Mouse (Mus musculus) Patski (cell line): ENCODE data around the gene Otop3. TPM values are rescaled to one million over a fixed set of nuclear protein-coding genes. Genes with fewer than 3 reads are reported as not detected.

Source experiments
- ATAC-seq: fragments of 100-300 bp; one replicate; pipeline ENCODE4 v1.8.0; 2021
- CTCF ChIA-PET: fragments of 350-600 bp; sonication (Branson Sonifier 250); formaldehyde crosslinking; loops from one replicate; lab custom pipeline; 2022; ENCODE audit warnings: inconsistent platforms; lab: Charles Lee
- POLR2A ChIA-PET: fragments of 350-600 bp; sonication (Branson Sonifier 250); formaldehyde crosslinking; loops from one replicate; lab custom pipeline; 2022; ENCODE audit warnings: antibody characterized with exemption, inconsistent platforms; lab: Charles Lee
- DNase-seq: peaks from one replicate; pipeline ENCODE4 v3.0.0-alpha.2; 2011; ENCODE audit warnings: low read depth, low spot score
- H3K27me3 ChIP-seq: fragments of 371-371 bp; one replicate; pipeline ENCODE4 v1.5.1; 2021
- CTCF ChIP-seq: fragments of 100-300 bp; IDR thresholded peaks from one replicate; pipeline ENCODE4 v1.5.1; 2021
- in situ Hi-C: fragments of 300-500 bp; cut with MboI; formaldehyde crosslinking; loops from 3 replicates; pipeline ENCODE4 v1.11.1; 2018; ENCODE audit warnings: low pct_unique_long_range_greater_than_20kb, mixed read lengths
- polyA plus RNA-seq: library from polyadenylated mRNA; unstranded; gene quantifications from one replicate; pipeline ENCODE4 v1.2.3, GENCODE M21; 2021

Otop3 gene
- polyA plus RNA-seq, 1 experiment from 2014 or later, result not detected

- ChIA-PET CTCF (interaction anchor here (1.1 to 1.3 kb wide), 2 partner anchors 8 to 29 kb away, joined by 3 to 4 read pairs; partner anchors contain the start of gene Hid1), POLR2A (interaction anchor here (1.6 kb wide), 1 partner anchor 53 kb away, joined by 4 read pairs; no protein-coding TSS in a partner anchor)
- in situ Hi-C loops, result loop anchor here (5.0 kb wide), 4 partner anchors 37 to 162 kb away; partner anchors contain the start of gene Ush1g
- ATAC-seq (no peak), DNase-seq (no peak)
- TF ChIP-seq CTCF, result no peak
- H3K27me3 ChIP-seq, result no peaks in the 10 kb centered on the region
Measured at GRCm38 (mm10) chr11:115359726-115360125, 25.2 kb downstream of the Otop3 start.

GRCm38 (mm10) chr11:115364136-115364535 is 29.6 kb downstream of the Otop3 start:
- ATAC-seq (no peak), DNase-seq (no peak)
- ChIA-PET POLR2A (interaction anchor here (3.0 kb wide), 1 partner anchor 49 kb away, joined by 9 read pairs; no protein-coding TSS in a partner anchor), CTCF (interaction anchor here (2.2 kb wide), 1 partner anchor 10 kb away, joined by 5 read pairs; no protein-coding TSS in a partner anchor)
- in situ Hi-C loops, result loop anchor here (5.0 kb wide), 2 partner anchors 48 to 108 kb away; no protein-coding TSS in a partner anchor
- H3K27me3 ChIP-seq, result no peaks in the 10 kb centered on the region
- no peak for TF ChIP-seq CTCF

DNA sequence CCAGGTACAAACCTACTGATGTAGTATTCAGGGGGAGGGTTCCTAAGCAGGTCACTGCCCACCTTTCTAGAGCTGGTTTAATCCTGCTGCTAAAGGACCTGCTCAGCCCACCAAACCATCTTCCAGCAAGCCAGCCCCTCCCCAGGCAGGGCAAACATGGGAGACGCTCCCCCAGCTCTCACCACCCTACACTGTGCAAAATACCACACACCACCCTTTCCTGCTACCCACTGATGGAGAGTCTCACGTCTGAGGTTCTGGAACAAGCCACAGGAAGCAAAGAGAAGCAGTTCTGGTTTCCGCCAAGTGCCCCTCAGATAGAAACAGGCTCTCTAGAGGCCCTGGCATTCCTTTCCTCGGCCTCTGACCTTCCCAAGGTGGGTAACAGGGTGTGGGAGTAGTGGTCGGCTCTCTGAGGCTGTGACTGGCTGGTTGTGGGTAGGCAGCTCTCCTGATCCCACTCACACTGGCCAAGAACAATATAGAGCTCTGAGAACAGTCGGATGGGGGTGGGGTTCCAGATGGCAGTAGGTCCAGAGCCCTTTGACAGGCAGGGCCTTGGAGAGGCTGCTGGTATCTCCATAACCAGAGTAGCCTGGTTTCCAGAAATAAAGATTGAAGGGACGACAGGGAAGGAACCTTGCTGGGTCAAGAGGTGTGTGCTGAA is 31.6 kb downstream of the Otop3 start:
- ATAC-seq, result no peak
- TF ChIP-seq CTCF, result no peak
- DNase-seq, result no peak
- in situ Hi-C loops, result no loop called here
- ChIA-PET POLR2A (interaction anchor here (0.5 to 3.0 kb wide), 5 partner anchors 37 to 104 kb away, joined by 3 to 9 read pairs (median 3); partner anchors contain the start of gene Mrpl58), CTCF (interaction anchor here (0.7 to 2.2 kb wide), 3 partner anchors 12 to 108 kb away, joined by 3 to 6 read pairs (median 5); partner anchors contain the start of gene Ush1g)
- peaks cover 9% of the 10 kb centered on the region for H3K27me3 ChIP-seq

DNA sequence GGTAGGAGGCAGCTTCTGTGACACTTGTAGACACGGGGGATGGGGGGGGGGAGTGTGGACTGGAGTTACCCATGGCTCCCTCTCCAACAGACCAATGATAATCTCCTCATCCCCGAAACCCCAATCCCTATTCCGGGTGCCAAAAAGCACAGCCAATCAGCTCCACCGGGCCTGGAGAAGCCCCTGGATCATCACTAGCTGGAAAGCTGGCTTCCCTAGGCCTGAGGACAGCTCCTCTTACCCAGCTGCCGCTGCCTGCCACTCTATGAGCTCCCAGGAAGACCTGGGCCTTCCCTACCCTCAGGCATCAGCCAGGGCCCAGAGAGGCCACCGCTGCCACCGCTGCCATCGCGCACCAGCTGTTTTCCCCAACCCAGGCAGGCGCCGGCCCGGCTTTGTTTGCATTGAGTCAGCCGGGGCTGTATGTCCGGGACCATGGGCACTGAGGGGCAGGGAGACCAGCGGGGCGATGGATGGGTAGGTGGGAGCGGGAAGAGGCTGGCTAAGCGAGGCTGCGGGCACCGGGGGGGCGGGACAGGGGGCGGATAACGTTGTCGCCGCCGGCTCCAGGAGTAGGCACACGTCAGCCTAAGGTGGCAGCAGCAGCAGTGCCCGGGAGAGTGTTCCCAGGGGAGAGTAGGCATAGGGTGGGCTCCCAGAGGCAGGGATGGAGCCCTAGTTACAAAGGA is 32.3 kb downstream of the Otop3 start:
- peak; percentile 52 for ATAC-seq
- DNase-seq, result no peak
- peaks cover 9% of the 10 kb centered on the region for H3K27me3 ChIP-seq
- POLR2A ChIA-PET, result interaction anchor here (0.5 to 3.0 kb wide), 3 partner anchors 37 to 103 kb away, joined by 3 to 9 read pairs (median 4); partner anchors contain the start of gene Mrpl58
- in situ Hi-C loops, result no loop called here
- no peak for TF ChIP-seq CTCF
- CTCF ChIA-PET, result interaction anchor here (0.7 to 2.1 kb wide), 3 partner anchors 8 to 108 kb away, joined by 3 to 6 read pairs (median 4); partner anchors contain the start of gene Ush1g

GRCm38 (mm10) chr11:115367395-115367944 is 32.9 kb downstream of the Otop3 start, which contains the start of gene Hid1:
Hid1 (minus strand) TSS chr11:115367756.
- ATAC-seq (peak; percentile 80), DNase-seq (no peak)
- POLR2A ChIA-PET, result interaction anchor here (2.0 kb wide), 1 partner anchor 36 kb away, joined by 4 read pairs; the partner anchor contains the start of gene Mrpl58
- TF ChIP-seq CTCF, result no peak
- in situ Hi-C loops, result no loop called here
- CTCF ChIA-PET, result interaction anchor here (1.5 to 2.1 kb wide), 2 partner anchors 8 to 45 kb away, joined by 4 to 6 read pairs; partner anchors contain the start of gene Ush1g
- peaks cover 9% of the 10 kb centered on the region for H3K27me3 ChIP-seq

DNA sequence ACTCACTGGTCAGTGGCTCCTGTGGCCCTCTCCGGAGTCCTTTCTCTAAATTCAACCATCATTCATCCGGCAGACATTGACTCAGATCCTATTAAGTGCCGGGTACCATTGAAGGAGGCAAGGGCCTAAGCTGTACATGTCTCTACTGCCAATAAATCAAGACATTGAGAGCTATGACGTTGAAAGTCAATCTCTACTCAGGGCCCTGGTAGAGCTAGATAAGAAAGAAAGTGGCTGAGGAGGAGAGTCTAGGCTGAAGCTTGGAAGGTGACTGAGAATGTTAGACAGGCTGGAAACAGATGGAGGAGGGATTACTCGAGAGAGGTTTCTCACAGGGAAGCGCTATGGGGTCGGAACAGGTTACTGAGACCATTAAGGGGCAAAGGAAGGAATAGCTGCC is 35.8 kb downstream of the Otop3 start:
- in situ Hi-C loops, result no loop called here
- ChIA-PET CTCF (no interaction called here), POLR2A (no interaction called here)
- ATAC-seq (no peak), DNase-seq (no peak)
- no peak for TF ChIP-seq CTCF
- H3K27me3 ChIP-seq, result peaks cover 9% of the 10 kb centered on the region

- ChIA-PET CTCF (no interaction called here), POLR2A (no interaction called here)
- H3K27me3 ChIP-seq, result peaks cover 9% of the 10 kb centered on the region
- no peak for TF ChIP-seq CTCF
- in situ Hi-C loops, result no loop called here
- ATAC-seq, result no peak
- DNase-seq, result no peak
Measured at GRCm38 (mm10) chr11:115371354-115371753, 36.8 kb downstream of the Otop3 start.

DNA sequence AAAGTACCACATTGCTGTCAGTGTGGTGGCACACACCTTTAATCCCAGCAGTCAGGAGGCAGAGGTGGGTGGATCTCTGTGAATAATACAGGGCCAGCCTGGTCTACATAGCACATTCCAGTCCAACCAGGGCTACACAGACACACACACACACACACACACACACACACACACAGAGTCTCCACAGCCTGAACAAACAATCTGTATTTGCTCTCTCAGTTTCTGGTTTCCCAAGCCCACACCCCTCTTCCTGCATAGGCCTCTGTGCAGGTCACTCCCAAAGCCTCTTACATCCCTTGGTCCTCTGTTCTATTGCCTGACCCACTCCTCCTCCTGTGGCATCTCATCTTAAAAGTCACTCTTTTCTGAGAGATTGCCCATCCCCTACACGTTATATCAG is 37.5 kb downstream of the Otop3 start:
- POLR2A ChIA-PET, result no interaction called here
- DNase-seq (no peak), ATAC-seq (no peak)
- peaks cover 9% of the 10 kb centered on the region for H3K27me3 ChIP-seq
- in situ Hi-C loops, result no loop called here
- no peak for TF ChIP-seq CTCF
- CTCF ChIA-PET, result no interaction called here

DNA sequence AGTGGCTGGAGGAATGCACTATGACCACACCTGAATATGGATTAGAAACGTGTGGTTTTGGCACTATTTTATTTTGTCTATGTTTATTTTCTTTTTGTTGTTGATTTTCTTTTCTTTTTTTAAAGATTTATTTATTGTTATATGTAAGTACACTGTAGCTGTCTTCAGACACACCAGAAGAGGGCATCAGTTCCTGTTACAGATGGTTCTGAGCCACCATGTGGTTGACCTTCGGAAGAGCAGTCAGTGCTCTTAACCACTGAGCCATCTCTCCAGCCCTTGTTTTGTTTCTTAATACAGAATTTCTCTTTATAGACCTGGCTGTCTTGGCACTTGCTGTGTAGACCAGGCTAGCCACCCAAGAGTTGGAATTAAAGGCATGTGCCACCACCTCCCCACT is 38.2 kb downstream of the Otop3 start:
- ChIA-PET CTCF (no interaction called here), POLR2A (no interaction called here)
- ATAC-seq, result no peak
- in situ Hi-C loops, result no loop called here
- peaks cover 9% of the 10 kb centered on the region for H3K27me3 ChIP-seq
- TF ChIP-seq CTCF, result no peak
- DNase-seq, result no peak
